Mouse (Mus musculus): ENCODE data around the gene Mllt1. TPM values are rescaled to one million over a fixed set of nuclear protein-coding genes. Genes with fewer than 3 reads are reported as not detected.

The Mllt1 gene
- polyA plus RNA-seq, 1 experiment from 2014 or later = 53.2 TPM

DNA sequence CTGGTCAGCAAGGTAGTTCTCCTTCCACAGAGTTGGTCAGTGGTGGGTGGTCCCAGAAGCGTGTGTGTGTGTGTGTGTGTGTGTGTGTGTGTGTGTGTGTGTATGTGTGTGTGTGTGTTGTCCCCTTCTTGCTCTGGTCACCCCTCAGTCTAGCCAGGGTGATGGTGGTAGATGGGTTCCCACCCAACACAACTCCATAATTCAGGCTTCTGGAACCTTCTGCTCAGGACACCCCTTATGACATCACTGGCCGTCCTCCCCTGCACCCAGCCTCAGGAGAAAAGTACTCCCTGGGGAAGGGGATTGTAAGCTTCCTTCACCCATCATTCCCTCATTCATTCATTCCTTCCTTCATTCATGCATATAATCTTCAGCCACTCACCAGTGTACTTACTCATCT lies 61.0 kb downstream of the Mllt1 start, which contains the start of gene Acsbg2:
Gene Acsbg2 (minus strand): TSS at position 211 of the 400 bp plus-strand sequence.
- Histone ChIP-seq H3K4me1 (no peaks in the 10 kb centered on the region), H3K4me2 (no peak within 1 kb of the TSS), H3K36me3 (no peaks in the 10 kb centered on the region), H3K27me3 (no peaks in the 10 kb centered on the region), H3K9me3 (no peaks in the 10 kb centered on the region), H3K27ac (no peak within 1 kb of the TSS), H3K4me3 (no peak within 1 kb of the TSS), H3K9ac (no peak within 1 kb of the TSS)
- 89% methylated on average over 2 of the region's 2 CpGs for WGBS
- ATAC-seq (ENCODE audit: borderline replicate concordance, extremely low read depth, low FRiP score, low TSS enrichment) = no peak

DNA sequence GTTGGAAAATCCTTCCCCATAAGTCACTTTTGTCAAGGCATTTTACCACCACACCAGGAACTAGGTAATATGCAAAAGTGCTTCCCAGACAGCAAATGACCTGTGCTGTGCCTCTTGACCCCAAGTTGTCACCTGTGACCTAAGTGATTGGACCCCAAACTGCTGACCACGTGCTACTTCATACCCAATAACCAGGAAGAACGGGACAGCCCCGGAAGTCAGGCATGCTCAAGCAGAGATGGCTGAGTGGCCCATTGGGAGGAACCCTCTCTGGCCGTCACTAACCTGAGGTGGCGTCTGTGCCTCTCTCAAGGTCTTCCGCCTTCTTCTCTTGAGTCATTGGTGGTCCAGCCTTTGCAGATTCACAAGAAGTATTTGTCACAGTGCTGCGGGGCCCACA lies 62.7 kb downstream of the Mllt1 start:
- Histone ChIP-seq H3K4me2 (no peak overlapping the region), H3K27ac (no peak overlapping the region), H3K9me3 (no peaks in the 10 kb centered on the region), H3K4me3 (no peak overlapping the region), H3K27me3 (no peaks in the 10 kb centered on the region), H3K36me3 (no peaks in the 10 kb centered on the region), H3K4me1 (no peaks in the 10 kb centered on the region), H3K9ac (no peak overlapping the region)
- no peak for ATAC-seq (ENCODE audit: borderline replicate concordance, extremely low read depth, low FRiP score, low TSS enrichment)
- 69% methylated on average over 7 of the region's 7 CpGs for WGBS

DNA sequence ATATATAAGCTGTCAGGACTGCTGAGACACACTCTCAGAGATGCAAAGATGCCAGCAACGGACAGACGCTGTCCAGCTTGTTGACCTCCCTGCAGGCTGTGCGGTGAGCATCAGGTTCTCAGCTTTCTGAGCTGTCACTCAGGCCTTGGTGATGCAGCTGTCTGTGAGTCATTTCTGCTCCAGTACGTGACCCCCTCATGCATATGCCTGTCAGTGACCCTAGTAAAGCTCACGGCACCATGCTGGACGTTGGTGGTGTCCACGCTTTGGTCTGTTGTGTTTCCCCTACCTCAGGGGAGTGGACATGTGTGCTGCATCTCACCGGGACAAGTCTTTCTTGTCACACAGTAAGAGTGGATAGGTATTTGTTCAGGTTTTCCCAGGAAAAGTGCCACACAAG lies 63.4 kb downstream of the Mllt1 start:
- Histone ChIP-seq H3K36me3 (no peaks in the 10 kb centered on the region), H3K4me2 (no peak overlapping the region), H3K4me3 (no peak overlapping the region), H3K27me3 (no peaks in the 10 kb centered on the region), H3K27ac (no peak overlapping the region), H3K9ac (no peak overlapping the region), H3K9me3 (no peaks in the 10 kb centered on the region), H3K4me1 (no peaks in the 10 kb centered on the region)
- 44% methylated on average over 8 of the region's 8 CpGs for WGBS
- no peak for ATAC-seq (ENCODE audit: borderline replicate concordance, extremely low read depth, low FRiP score, low TSS enrichment)

DNA sequence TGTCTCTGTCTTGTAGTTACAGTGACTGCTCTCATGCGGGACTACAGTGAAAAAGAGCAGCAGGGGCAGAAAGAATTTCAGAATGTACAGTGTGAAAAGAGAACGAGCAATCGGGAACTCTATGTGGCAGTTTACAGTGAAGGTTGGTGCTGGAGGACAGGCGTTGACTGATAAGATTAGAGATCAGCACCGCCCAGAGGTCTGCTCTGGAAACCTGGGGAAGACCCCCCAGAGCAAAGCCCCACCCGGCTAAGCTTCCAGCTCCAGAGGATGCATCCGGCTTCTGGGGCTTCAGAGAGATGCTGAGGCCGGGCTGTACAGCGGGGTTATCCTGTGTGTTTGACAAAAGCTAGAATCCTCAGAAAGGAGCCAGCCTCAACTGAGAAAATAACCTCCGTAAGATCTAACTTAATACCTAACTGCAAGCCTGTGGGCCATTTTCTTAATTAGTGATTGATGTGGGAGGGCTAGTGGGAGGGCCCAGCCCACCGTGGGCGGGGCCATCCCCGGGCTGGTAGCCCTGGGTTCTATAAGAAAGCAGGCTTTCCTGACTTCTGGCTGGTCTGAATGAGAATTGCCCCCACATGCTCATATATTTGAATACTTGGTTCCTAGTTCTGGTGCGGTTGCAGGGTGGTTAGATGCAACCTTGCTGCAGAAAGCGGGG lies 64.8 kb downstream of the Mllt1 start:
- no peak overlapping the region for H3K4me2 ChIP-seq
- H3K9me3 ChIP-seq = no peaks in the 10 kb centered on the region
- H3K27me3 ChIP-seq = no peaks in the 10 kb centered on the region
- no peak overlapping the region for H3K27ac ChIP-seq
- H3K36me3 ChIP-seq = no peaks in the 10 kb centered on the region
- no peak for ATAC-seq (ENCODE audit: borderline replicate concordance, extremely low read depth, low FRiP score, low TSS enrichment)
- no peak overlapping the region for H3K4me3 ChIP-seq
- WGBS = 46% methylated on average over 15 of the region's 15 CpGs
- H3K4me1 ChIP-seq = no peaks in the 10 kb centered on the region
- H3K9ac ChIP-seq = no peak overlapping the region

DNA sequence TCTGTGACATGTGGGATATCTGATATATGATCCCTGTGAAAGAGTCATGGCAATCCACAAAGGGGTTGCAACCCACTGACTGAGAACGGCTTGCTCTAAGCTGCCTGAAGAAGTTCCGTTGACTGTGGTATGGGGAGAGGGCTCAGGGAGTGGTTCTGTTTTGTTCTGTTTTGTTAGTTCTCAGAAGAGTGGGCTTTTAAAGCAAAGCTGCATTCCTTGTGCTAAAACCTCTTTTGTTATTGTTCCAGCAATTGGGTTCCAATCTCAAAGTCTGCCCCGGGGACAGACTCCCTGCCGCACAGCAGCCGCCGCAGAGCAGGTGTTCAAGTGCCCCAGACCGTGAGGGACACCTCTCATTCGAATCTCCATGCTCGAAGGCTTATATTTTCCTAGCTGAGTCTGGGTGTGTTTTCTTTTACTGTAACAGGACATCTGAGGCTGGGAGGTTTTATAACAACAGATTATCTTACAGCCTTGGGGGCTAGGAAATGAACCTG lies 65.7 kb downstream of the Mllt1 start:
- no peak overlapping the region for H3K27ac ChIP-seq
- WGBS = 78% methylated on average over 9 of the region's 9 CpGs
- no peak for ATAC-seq (ENCODE audit: borderline replicate concordance, extremely low read depth, low FRiP score, low TSS enrichment)

DNA sequence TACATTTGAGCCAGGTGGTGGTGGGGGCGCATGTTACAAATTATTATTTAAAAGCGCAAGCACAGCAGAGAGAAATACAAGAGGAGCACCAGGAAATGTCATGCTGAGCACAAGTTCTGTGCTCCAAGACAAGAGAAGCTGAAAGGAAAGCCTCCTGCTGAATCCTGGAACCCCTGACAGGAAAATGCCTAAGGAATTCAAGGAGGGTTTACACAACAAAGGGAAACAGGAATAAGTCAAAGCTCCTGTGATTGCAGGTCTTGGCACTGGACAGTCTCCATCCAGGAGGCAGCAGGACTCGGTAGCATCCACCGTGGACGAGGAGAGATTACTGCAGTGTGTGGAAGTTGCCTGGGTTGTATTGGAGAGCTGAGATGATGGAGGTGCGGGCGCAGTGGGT lies 69.1 kb downstream of the Mllt1 start:
- H3K4me2 ChIP-seq = no peak overlapping the region
- H3K4me1 ChIP-seq = no peaks in the 10 kb centered on the region
- H3K27ac ChIP-seq = no peak overlapping the region
- no peak overlapping the region for H3K4me3 ChIP-seq
- H3K9me3 ChIP-seq = no peaks in the 10 kb centered on the region
- H3K27me3 ChIP-seq = no peaks in the 10 kb centered on the region
- ATAC-seq (ENCODE audit: borderline replicate concordance, extremely low read depth, low FRiP score, low TSS enrichment) = no peak
- WGBS = 78% methylated on average over 7 of the region's 7 CpGs
- no peak overlapping the region for H3K9ac ChIP-seq
- H3K36me3 ChIP-seq = no peaks in the 10 kb centered on the region

More for the DNA sequence above, 65.7 kb downstream of the Mllt1 start:
- Histone ChIP-seq H3K9me3 (no peaks in the 10 kb centered on the region), H3K4me1 (no peaks in the 10 kb centered on the region), H3K36me3 (no peaks in the 10 kb centered on the region), H3K4me2 (no peak overlapping the region), H3K4me3 (no peak overlapping the region), H3K9ac (no peak overlapping the region), H3K27me3 (no peaks in the 10 kb centered on the region)

DNA sequence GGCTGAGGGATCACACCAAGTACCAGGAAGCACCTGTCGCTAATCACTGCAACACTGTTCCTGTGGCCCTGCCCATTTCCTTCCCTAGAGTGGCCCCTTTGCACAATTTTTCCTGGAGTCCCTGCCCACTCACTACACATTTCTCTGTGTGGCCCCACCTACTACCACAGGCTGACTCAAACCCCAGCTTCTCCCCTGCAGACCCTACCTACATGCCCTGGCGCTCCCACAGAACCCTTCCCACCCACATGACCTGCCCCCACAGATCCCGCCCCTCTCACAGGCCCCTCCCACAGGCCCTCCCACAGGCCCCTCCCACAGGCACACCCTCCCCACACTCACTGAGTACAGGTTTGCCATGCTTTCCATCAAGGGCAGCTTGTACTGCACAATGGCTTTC lies 74.0 kb downstream of the Mllt1 start:
- no peak overlapping the region for H3K9ac ChIP-seq
- H3K9me3 ChIP-seq = no peaks in the 10 kb centered on the region
- H3K4me1 ChIP-seq = peaks cover 6% of the 10 kb centered on the region; the same call in 1 of the 2 replicates
- H3K36me3 ChIP-seq = no peaks in the 10 kb centered on the region
- 34% methylated on average over 3 of the region's 3 CpGs for WGBS
- H3K4me3 ChIP-seq = no peak overlapping the region
- peak; percentile 35; the same call in 1 of the 2 replicates for ATAC-seq (ENCODE audit: borderline replicate concordance, extremely low read depth, low FRiP score, low TSS enrichment)
- H3K4me2 ChIP-seq = no peak overlapping the region
- H3K27ac ChIP-seq = no peak overlapping the region
- no peaks in the 10 kb centered on the region for H3K27me3 ChIP-seq

DNA sequence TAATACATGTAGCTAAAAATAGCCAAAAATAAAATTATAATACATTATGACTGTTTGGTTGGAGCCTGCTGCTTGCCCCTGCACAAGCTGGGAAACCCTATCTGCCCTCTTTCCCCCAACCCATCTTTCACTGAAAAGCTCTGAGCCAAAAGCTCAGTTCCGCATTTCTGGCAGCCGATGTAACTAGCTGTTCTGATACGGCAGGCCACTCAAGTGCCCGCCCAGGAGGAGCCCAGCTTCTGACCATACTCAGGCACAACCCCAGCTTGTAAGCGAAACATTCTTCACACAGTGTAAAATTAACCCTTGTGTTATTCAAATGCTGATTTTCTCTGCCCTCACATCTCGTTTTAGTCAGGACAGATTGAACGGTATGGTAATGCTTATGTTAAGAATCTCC lies 76.3 kb downstream of the Mllt1 start:
- Histone ChIP-seq H3K4me2 (no peak overlapping the region), H3K4me1 (peaks cover 6% of the 10 kb centered on the region; the same call in 1 of the 2 replicates), H3K27me3 (no peaks in the 10 kb centered on the region), H3K9ac (no peak overlapping the region), H3K4me3 (no peak overlapping the region), H3K9me3 (no peaks in the 10 kb centered on the region), H3K36me3 (no peaks in the 10 kb centered on the region), H3K27ac (0 out of 2 replicates have a peak overlapping the region, but pooled peaks have one; percentile 7)
- WGBS = 26% methylated on average over 7 of the region's 7 CpGs
- 0 out of 2 replicates have a peak, but pooled peaks have one; percentile 44 for ATAC-seq (ENCODE audit: borderline replicate concordance, extremely low read depth, low FRiP score, low TSS enrichment)

DNA sequence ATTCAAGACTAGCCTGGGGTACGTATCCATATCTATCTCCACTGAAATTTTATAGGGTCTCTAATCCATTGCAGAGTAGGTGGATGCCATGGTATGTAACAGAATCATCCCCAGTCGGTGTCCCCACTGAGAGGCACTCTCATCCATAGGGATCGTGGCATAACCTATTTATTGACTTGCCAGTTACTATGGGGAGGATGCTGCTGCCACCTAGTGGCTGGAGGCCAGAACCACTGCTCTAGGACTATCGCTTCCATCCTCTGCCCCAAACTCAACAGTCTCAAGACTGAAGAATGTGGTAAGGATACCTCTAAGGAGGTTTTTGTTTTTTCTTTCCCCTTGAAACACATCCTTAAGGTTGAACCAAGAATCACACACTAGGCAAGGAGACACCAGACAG lies 77.0 kb downstream of the Mllt1 start:
- no peaks in the 10 kb centered on the region for H3K27me3 ChIP-seq
- H3K4me1 ChIP-seq = peaks cover 6% of the 10 kb centered on the region; the same call in 1 of the 2 replicates
- no peaks in the 10 kb centered on the region for H3K36me3 ChIP-seq
- 58% methylated on average over 4 of the region's 4 CpGs for WGBS
- no peak overlapping the region for H3K4me2 ChIP-seq
- no peak overlapping the region for H3K4me3 ChIP-seq
- no peak overlapping the region for H3K27ac ChIP-seq
- no peaks in the 10 kb centered on the region for H3K9me3 ChIP-seq
- no peak overlapping the region for H3K9ac ChIP-seq
- peak; percentile 16; the same call in 1 of the 2 replicates for ATAC-seq (ENCODE audit: borderline replicate concordance, extremely low read depth, low FRiP score, low TSS enrichment)

DNA sequence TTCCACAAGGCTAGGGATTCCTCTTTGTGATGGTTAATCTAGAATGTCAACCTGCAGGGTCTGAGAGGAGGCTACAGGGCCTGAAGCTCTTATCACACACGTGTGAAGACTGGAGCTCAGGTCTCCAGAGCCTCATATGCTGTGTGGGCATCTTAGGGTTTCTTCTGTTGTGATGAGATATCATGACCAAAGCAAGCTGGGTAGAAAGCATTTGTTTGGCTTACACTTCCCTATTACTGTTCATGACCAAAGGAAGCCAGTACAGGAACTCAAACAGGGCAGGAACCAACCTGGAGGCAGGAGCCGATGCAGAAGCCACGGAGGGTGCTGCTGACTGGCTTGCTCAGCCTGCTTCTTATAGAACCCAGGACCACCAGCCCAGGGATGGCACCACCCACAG lies 79.8 kb downstream of the Mllt1 start:
- Histone ChIP-seq H3K27ac (no peak overlapping the region), H3K9me3 (no peaks in the 10 kb centered on the region), H3K4me3 (no peak overlapping the region), H3K4me1 (peaks cover 6% of the 10 kb centered on the region; the same call in 1 of the 2 replicates), H3K4me2 (no peak overlapping the region), H3K27me3 (no peaks in the 10 kb centered on the region), H3K9ac (no peak overlapping the region), H3K36me3 (no peaks in the 10 kb centered on the region)
- no peak for ATAC-seq (ENCODE audit: borderline replicate concordance, extremely low read depth, low FRiP score, low TSS enrichment)
- 74% methylated on average over 3 of the region's 3 CpGs for WGBS

DNA sequence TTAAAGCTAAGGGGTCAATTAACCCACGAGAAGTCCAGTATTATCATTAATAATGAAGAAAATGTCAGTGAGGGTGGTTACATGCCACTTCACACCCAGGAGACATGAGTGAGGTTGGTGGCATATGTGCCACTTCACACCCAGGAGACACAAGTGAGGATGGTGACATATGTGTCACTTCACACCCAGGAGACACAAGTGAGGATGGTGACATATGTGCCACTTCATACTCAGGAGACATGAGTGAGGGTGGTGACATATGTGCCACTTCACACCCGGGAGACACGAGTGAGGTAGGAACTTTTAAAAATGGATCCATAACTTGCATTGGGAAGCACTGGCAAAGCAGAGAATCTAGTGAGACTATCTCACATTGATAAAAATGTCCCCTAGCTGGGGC lies 84.0 kb downstream of the Mllt1 start:
- Histone ChIP-seq H3K9me3 (no peaks in the 10 kb centered on the region), H3K4me3 (no peak overlapping the region), H3K27ac (no peak overlapping the region), H3K9ac (no peak overlapping the region), H3K4me1 (no peaks in the 10 kb centered on the region), H3K4me2 (no peak overlapping the region), H3K36me3 (no peaks in the 10 kb centered on the region), H3K27me3 (no peaks in the 10 kb centered on the region)
- WGBS = 65% methylated on average over 3 of the region's 3 CpGs
- no peak for ATAC-seq (ENCODE audit: borderline replicate concordance, extremely low read depth, low FRiP score, low TSS enrichment)

DNA sequence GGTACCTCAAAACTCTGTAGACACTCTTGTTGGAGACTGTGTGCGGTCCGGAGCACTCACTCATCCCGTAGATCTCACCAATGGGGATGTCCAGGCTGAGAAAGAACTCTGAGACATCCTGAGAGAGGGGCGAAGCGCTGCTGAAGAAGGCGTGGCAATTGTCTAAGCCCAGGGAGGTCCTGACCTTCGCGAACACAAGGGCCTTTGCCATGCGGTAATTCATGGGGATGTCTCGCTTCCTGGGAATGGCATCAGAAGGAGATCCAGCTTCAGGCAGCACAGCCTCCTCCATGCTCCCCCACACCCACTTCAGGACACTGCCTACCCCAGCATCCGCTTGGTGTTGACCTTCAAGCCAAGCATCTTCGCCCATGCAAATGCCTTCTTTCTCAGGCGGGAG lies 85.5 kb downstream of the Mllt1 start:
- WGBS = 81% methylated on average over 13 of the region's 13 CpGs
- H3K9ac ChIP-seq = no peak overlapping the region

More for the DNA sequence above, 85.5 kb downstream of the Mllt1 start:
- Histone ChIP-seq H3K27me3 (no peaks in the 10 kb centered on the region), H3K4me1 (no peaks in the 10 kb centered on the region), H3K4me3 (no peak overlapping the region), H3K9me3 (no peaks in the 10 kb centered on the region), H3K4me2 (no peak overlapping the region), H3K36me3 (no peaks in the 10 kb centered on the region), H3K27ac (no peak overlapping the region)
- ATAC-seq (ENCODE audit: borderline replicate concordance, extremely low read depth, low FRiP score, low TSS enrichment) = no peak
